Mouse (Mus musculus) natural killer cell, adult 2 months (primary cell): ENCODE measurements around the gene Gdf11.

Experiments
- DNase-seq, 2 experiments: peaks; one replicate each; pipeline ENCODE4 v3.0.0; 2022; ENCODE audit warnings: low spot score in 2 of 2

Gdf11 gene

DNA sequence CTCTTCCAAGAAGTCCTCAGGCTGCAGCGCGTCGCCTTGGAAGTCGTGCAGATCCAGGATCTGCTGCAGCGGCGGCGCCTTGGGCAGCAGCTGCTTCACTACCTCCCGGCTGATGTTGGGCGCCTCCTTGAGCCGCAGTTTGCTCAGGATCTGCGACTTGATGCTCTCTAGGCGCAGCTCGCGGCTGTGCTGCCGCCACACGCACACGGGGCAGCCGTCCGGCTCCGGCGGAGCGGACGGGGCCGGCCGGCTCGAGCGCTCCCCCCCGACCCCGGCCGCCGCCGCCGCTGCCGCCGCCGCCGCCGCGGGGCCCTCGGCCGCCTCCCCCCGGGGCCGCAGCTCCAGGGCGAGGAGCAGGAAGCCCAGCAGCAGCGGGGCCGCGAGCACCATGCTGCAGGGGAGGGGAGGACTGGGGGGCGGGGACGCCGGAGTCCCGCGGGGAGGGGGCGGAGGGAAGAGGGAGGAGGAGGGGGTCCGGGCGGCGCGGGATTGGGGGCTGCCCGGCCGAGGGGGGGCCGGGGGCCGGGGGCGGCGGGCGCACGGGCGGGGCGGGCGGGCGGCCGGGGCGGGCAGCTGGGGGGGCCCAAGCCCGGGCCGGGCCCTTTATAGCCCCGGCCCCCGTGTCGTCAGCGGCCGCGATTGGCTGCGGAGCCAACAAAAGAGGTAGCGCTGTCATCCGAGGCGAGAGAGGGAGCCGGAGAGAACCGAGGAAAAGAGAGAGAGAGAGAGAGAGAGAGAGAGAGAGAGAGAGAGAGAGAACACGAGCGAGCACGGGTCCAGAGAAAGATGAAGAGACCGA, at the start of gene Gdf11:
Gene Gdf11 (minus strand): TSS at position 423 of the 799 bp plus-strand sequence.
- peak in 1 of 2 experiments; percentile 35 for DNase-seq

DNA sequence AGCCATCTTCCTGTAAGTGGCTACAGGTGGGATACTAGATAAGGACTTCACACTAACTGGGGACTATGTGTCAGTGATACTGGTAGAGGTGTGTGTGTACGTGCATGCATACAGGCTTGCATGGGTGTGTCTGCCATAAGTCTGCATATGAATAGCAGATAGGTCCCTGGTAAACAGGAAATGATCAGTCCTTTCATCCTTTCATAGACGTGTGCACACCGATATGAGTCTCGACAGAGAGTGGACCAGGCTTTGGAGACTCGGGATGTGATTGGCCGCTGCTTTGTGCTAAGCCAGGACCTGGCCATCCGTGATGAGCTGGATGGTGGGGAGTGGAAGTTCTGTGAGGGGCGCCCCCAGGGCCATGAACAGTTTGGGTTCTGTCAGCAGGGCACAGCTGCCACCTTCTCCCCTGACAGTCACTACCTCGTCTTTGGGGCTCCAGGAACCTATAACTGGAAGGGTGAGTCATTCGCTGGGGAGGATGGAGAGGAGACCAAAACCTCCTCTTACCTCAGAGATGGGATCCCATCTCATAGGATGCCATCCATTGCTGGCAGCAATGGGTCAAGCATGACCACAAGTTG, 49.0 kb upstream of the Gdf11 start:
- DNase-seq, result no peak

DNA sequence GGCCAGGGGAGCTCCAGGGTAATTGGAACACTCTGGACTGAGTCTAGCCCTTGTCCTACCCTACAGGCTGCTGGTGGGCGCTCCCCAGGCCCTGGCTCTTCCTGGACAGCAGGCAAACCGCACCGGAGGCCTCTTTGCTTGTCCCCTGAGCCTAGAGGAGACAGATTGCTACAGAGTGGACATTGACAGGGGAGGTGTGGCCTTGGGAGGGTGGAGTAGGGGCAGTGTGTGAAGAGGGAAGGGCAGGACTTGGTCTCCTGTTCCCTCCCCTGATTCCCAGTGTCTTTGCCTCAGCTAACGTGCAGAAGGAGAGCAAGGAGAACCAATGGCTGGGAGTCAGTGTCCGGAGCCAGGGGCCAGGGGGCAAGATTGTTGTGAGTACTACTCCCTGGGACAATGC, 47.5 kb upstream of the Gdf11 start:
- DNase-seq, result no peak

DNA sequence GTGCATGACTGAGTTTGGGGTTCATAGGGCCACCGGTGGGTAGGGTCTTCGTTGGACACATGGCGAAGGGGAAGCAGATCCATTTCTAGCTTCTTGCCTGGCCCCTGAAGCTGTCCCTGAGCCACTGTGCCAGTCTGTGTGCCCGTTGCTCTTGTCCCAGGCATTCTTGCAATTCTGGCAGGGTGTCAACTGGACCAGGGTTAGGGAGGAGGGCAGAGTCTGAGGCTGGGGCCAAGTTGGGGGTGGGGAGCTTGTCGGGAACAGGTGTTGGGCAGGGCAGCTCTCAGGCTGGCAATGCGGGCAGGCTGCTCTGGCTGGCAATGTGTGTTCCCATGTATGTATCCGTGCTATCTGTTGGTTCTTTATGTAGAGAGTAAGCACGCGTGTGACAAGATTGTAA, 46.9 kb upstream of the Gdf11 start:
- DNase-seq, result no peak

DNA sequence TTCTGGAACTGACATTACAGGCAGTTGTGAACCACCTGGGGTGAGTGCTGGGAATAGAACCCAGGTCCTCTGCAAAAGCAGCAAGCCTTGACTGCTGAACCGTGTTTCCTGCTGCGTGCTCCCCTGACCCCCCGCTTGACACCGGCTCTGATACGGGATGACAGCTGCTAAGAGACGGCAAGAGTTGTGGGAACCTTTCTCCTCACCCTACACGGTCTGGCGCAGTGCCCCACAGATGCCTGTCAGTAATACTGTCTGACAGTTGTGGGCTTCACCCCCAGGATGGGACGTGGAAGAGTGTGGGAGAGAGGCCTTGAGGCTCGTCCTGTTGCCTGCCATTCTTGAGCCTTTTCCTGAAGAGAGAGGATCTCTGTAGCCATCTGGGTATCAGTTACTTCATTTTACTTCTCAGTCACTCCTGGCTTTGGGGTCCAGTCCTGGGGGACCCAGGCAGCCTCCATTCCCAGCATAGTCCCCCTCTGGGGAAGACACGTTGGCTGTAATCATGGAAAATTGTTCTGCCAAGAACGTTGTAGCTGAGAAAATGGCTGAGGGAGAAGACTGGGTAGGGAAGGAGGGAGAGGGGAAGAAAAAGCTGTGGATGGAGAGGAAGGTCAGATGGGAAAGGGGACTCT, 46.4 kb upstream of the Gdf11 start:
- DNase-seq, result no peak

DNA sequence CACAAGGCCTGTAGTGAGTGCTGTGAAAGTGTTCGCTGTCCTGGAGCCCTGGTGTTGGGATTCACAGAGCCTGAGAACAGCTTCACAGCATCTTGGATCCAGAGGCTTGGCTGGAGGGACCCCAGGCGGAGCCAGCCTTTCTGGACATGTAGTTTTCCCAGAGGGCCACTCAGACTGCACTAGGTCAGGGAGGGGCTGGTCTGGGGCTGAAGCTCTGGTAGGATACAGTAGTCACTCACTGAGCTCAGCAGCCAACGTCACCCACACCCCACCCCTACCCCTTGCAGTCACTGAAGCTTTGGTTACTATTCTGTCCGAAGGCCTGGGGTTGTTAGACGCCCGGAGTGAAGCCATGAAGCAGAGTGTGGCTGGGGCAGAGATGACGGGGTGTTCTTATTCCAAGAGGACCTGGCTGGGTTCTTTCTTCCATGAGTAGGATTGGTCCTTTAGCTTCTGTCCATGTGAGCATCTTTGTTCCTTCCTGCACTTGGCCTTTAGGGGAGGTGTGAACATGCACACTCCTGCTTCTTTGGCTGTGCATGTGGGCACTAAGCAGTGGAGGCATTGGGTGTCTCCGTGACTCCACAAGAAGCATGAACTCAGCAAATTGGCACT, 44.4 kb upstream of the Gdf11 start:
- DNase-seq, result no peak

DNA sequence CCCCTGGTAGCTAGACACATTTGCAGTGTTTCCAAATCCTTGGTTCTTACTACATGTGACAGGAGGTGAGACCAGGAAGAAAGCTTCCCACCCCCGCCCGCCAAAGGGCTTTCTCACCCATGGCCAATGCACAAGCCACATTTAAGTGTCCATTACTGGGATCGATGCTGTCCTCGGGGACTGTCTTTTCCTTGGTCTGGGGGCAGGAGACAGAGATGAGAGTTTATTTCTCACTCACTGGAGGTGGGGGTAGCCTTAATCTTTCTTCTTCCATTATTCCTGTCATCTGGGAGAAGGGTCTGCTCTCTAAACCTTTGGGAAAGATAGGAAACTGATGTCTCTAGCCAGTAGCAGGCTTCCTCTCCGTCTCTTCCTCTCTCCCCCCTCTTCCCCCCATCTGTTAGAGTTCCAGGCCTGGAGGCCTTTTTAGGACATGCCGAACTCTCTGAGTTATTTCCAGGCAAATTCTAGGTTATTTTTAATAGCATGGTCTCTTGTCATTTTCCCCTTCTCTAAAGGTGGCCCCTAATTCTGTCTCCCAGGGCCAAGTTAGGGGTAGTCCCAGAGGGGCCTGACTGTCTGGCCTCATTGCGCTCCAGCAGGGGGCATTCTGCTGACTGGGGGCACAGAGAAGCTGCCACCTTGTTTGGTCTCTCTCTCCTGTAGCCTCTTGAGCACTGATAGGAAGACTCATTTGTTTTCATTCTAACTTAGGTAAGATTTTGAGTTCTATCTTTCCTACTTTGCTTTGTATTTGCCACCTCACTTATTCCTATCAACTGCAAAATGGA, 43.7 kb upstream of the Gdf11 start:
- no peak for DNase-seq

DNA sequence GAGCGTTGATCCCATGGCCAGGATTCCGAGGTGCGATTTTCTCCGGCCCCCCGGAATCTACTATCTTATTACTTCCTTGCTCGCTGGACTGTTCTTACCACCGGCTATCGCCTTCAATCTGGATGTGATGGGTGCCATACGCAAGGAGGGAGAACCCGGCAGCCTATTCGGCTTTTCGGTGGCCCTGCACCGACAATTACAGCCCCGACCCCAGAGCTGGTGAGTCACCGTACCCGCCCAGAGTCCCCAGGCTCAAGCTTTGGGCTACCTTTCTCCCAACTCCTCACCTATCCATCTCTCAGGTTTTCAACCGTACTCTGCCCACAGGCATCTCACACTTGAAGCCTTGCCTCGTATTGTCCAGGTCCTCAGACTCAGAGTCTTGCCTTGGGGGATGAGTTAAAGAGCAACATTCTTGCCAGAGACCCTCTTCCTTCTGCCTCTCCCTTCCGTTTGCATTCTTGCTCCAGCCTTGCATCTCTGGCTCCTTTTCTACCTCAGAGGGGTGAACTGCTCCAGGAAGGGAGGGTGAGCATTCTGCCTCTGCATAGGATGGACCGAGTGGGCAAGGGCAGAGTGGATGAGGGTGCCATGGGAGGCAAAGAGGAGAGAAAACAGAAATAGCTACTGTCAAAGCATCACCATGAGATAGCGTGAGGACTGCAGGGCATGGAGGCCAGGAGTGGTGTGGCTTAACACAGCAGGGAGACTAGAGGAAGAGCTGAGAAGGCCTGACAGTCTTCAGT, 42.6 kb upstream of the Gdf11 start:
- no peak for DNase-seq

DNA sequence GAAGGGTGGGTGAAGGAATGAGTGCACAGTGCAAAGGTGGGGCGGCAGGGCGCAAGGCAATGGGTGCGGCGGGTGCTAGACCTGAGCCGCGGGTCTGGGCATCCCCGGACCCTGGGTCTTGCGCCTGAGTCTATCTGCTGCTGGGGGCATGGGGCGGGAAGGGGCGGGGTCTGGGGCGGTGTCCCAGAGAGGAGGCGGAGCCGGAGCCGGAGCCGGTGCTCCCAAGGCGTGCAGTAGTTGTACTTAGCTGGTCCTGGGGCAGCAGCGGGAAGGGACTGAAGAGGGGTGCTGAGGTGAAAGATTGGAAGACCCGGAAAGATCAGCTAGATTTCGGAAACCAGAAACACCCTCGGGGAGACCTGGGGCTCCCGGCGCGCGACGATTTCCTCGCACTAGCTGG, 42.1 kb upstream of the Gdf11 start, which contains the start of gene Itga7:
Gene Itga7 (plus strand): TSS at position 245 of the 400 bp plus-strand sequence.
- no peak for DNase-seq

DNA sequence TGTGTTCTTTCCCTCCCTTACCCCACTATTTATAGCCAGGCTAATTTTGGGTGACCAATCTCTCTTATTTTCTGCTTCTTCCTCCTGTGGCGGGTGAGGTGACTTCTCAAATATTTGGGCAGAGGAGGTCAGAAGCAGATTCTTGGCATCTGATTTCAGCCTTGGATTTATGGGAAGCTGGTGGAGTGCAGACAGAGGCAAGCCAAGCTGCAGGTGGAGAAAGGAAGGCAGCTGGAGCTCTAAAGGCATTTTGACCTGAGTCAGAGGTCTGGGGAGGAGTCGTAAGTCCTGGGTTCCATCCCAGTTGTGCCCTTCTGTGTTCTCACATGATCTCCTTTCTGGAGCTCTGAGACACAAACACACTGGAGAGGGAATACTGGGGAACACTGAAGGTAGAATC, 39.9 kb upstream of the Gdf11 start:
- no peak for DNase-seq

DNA sequence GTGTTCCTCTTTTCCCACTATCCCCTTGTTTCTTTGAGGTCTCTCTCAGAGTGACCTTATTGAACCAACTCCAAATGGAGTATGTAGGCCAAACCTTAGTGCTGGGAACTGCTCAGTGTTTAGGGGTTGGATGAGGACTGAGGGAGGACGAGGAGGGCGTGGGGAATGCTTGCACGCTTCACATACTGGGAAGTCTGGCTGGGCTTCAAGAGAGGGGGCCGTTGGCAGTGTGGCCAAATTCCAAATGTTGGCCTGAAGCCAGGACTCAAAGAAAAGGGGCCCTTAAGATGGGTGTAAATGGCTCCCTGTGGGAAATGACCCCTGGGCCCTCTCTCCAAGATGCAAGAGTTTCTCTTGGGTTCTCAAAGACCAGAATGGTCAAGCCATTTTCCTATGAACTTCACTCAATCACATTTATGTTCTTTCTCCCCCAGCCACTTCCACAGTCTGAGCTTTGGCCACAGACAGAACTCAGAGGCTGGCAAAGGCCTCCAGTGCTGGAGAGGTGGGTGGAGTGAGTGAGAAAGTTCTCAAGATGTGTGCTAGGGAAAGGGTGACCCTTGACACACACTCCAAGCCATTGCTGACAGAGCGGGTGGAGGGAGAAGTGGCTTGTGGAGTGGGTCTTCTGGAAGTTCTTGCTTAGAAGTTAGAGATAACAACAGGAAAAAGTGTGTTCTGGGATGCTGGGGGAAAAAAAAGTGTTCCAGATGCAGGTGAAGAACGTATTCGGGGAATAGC, 38.3 kb upstream of the Gdf11 start:
- DNase-seq, result no peak

DNA sequence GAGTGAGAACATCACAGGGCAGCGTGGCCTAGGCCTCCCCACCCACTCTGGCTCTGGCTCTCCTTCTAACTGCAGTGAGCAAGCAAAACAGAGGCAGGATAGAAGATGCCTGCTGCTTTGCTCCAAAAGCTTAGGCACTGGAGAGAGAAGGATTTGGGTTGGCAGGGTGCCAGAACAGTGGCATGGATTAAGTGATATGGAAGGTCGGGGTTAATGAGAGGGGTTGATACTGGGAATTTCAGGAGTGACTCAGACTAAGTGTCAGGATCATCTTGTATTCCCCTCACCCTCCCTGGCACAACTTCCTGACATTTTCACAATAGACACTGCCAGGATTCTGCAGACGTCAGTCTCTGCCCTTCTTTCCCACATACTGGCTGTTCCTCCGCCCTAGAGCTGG, 36.8 kb upstream of the Gdf11 start:
- DNase-seq, result no peak

DNA sequence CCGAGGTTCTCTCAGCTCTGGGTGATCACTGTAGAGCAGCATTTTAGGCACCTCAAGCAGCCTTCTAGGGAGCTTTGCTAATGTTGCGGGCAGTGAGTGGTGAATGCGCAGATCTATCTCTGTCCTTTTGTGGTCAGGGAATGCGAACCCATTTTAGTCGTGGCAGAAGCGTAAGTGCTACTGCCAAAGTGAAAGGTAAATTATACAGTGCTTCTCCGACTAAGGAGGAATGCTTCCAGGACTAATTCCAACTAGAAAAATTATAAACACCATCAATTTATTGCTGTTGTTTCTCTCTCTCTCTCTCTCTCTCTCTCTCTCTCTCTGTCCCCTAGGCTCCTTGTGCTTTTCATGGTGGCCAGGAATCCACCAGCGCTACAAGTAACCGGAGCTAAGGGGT, 32.4 kb upstream of the Gdf11 start, which contains the start of gene Bloc1s1:
Gene Bloc1s1 (minus strand): TSS at position 101 of the 400 bp plus-strand sequence.
- DNase-seq, result no peak

DNA sequence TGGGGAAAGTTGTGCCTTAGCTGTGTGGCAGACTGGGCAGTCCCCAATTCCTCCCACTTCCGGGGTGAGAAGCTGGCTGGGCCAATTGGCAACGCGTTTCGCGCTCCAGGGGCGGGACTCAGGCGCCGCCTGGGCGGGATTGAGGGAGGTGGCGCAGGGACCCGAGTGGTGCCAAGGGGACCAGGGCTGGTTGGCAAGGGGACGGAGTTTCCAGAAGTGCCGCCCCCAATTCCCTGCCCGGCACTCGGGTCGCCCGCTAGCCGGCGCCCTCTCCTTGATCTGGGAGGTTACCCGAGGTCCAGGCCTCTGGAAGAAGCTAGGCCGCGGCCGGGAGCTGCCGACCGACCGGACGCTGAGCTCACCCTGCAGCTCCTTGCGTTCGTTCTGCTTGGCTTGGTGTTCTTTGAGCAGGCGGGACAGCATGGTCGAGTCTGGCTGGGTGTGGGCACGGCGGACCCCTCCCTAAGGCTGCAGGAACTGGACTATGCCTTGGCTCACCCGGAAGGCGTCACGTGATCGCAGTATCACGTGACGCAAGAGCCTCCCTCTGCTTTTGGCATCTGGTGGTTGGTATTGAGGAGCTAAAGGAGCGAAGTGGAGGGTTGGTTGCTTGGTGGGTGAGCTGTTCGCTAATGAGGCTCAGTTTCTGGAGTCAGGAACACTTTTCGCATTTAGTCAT, 31.6 kb upstream of the Gdf11 start:
- DNase-seq, result peak; percentile 84 to 89

DNA sequence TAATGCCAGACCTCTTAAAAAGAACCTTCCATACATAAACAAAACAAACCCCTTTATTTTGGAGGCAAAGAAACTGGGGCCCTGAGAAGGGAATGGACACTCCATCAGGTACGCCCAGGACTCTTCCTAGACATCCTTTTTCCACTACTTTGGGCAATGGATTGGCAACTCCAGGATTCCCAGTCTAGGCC, 31.2 kb upstream of the Gdf11 start, which contains the start of gene Rdh5:
Gene Rdh5 (minus strand): TSS at position 67 of the 191 bp plus-strand sequence.
- DNase-seq, result no peak

DNA sequence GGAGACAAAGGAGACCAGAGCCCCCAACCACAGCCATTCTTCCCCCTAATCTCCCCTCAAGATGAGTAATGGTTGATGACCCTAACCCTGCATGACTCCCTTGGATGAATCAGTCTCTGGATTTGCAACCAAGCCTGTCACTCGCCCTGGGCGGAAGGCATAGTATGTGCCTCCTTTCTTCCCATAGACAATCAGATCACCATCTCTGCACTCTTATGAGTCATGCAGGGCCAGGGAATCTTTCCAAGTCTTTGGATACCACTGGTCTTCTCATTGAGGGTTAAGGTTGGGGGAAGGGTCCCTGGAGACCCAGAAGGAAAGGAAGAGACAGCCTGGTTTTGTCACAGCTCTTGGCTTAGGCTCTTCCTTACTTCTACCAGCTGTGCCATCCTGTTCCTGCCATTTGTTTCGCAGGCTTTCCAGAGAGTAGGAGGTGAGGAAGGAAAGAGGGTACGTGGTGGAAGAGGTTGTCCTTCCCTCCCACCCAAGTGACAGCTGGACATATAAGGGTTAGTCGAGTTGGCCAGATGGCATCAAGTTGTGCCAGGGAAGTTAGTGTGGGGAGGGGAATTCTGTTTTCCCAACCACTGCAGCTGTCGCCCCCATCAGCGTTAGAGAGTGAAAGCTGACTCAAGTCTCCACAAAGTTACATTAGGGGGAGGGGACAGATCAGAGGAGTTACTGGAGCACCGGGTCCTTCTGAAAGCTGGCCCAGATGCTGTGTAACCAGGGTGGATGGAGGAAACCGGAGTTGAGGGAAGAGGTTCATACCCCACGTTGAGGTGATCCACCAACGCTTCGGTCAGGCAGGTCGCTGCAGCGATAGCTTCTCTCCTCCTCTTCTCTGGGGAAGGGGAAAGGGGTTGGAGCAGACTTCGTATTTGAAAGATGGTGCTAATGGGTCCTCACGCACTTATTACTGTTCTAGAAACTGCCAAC, 30.6 kb upstream of the Gdf11 start:
- DNase-seq, result no peak

DNA sequence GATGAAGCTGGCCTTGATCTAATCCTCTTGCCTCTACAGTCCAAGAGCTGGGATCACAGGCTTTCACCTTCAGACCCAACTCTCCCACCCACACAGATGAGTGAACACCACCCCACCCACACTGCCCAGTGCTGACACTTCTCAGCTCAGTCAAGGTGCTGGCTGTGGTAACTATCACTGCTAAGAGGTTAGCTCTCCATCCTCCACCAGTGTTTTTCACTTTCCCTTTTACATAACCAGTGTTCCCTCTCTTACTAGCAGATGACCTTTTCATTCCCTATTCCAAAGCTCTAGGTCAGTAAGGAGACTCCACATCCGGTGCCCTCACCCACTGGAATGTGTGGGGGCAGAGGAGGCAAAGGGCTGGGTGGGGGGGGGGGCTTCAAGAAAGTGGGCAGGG, 29.7 kb upstream of the Gdf11 start:
- no peak for DNase-seq

DNA sequence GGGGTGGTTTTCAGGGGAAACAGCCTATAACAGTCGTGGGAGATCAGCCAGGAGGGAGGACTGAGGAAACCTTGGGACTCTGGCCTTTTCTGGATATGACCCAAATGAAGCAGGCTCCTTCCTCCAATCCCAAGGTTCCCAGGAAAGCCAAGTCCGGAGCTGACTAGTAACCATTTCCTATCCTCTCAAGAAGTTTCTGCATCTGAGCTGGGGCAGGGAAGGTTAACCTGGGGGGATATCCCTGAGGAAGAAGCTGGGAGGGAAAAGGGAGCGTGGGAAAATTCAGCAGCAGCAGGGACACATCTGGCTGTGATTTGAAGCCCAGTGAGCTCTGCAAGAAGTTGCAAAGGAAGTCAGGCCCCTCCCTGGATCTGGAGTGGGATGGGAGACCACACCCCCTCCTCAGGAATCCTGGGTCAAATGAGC, 29.2 kb upstream of the Gdf11 start:
- DNase-seq, result no peak

DNA sequence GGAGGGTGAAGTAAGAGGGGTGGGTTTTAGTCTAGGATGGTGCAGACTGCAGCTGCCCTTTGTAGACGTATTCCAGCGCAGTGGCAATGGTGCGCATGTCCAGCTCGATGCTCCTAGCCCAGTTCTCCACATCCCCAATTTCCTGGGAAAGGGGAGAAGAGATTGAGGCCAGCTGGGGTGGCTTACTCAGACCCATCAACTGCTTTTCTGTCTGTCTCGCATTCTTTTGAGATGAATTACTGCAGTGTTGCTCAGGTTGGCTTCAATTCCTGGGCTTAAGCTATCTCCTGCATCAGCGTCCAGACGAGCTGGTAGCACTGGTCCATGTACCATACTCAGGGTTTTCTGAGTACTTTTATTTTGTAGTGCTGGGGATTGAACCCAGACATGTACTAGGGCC, 28.4 kb upstream of the Gdf11 start:
- DNase-seq, result no peak
